9 mouse cellular contexts compared by ENCODE assay signal in the genomic region with DNA sequence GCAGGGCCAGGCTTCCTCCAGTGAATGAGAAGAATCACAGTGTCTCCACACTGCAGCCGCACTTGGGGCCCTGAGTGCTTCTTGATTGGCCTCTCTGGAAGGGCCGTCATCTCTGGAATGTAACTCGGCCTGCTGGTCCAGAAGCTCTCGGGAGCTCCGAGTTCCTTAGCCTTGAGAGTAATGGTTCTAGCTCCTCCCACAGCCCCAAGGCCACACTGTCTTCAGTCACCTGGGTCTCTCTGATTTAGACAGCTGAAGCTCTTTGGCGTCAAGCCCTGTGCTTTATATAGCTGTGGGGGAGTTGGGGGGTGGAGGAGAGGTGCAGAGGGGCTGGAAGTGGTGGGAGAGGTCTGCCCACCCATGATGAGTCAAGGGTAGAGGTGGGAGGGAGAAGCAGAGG. TPM values are rescaled to one million over a fixed set of nuclear protein-coding genes. Genes with fewer than 3 reads are reported as not detected.
DNase-seq lines count a peak whose midpoint lies in the region; ATAC-seq and TF ChIP-seq lines count a peak whose summit lies in the region.
"Had no signal": no experiment of that assay in that cellular context is flagged by ENCODE, and none has a peak within 500 bp of the region (broad histone marks: within the 10 kb centered on the region; RNA-seq: fewer than 3 reads in every experiment).

No protein-coding gene starts in this region.

- no peaks in the 10 kb centered on the region for H3K27me3 ChIP-seq in Patski

- TF ChIP-seq CTCF in Patski (IDR thresholded peaks at IDR 0.05) = no peak

- peak; percentile 62 for DNase-seq in 3T3-L1 (ENCODE audit: low read depth, low spot score)
- DNase-seq in Patski (ENCODE audit: low read depth, low spot score) = no peak
- DNase-seq in kidney, adult 8-10 months = peak; percentile 51 to 60
- peak; percentile 91 to 93 for DNase-seq in lung, adult 18-20 months
- no peak for DNase-seq in Muller cell, postnatal 12 days (ENCODE audit: inconsistent ontology term)
- no peak for DNase-seq in gastrocnemius, postnatal 25 days
- DNase-seq: thymus, postnatal 25 days had no signal

- POLR2A ChIA-PET in Patski (lab: Charles Lee) = interaction anchor here (0.6 to 1.9 kb wide), 2 partner anchors 10 to 11 kb away, joined by 3 to 6 read pairs; no protein-coding TSS in a partner anchor

- CTCF ChIA-PET in Patski (lab: Charles Lee) = interaction anchor here (1.0 to 2.3 kb wide), 4 partner anchors 10 to 15 kb away, joined by 3 to 7 read pairs (median 3); no protein-coding TSS in a partner anchor

- in situ Hi-C loops in Patski (cut with MboI; ENCODE audit: low pct_unique_long_range_greater_than_20kb) = no loop called here

- peak; percentile 42 for ATAC-seq in Patski
- no peak for ATAC-seq in activated CD4-positive, CD25-positive, alpha-beta regulatory T cell, adult 4 months
- ATAC-seq in monocyte, adult 5-6 weeks (replicated peaks; ENCODE audit: insufficient number of reproducible peaks, low FRiP score, low TSS enrichment, poor library complexity, severe bottlenecking) = no peak

RNA-seq across cellular contexts. Expression of a gene that starts 14.1 kb away (rescaled TPM):
- polyA plus RNA-seq in Patski (2021) = 253 TPM
- 10 to 100 TPM; 11.8 to 22.2 TPM for polyA plus RNA-seq in activated CD4-positive, CD25-positive, alpha-beta regulatory T cell, adult 4 months (2017; shearing (Covaris generic))
- 31.7 to 76.2 TPM (median 45.9 TPM) in 3 replicates for total RNA-seq in monocyte, adult 5-6 weeks (2017)
- total RNA-seq in gastrocnemius, postnatal 25 days (2021) = 10 to 100 TPM; 12.3 to 14.0 TPM

RNA-seq across cellular contexts. Expression of a gene that starts 30.8 kb away (rescaled TPM):
- 24.2 TPM for polyA plus RNA-seq in Patski (2021)
- 10 to 100 TPM; 10.4 to 13.0 TPM for polyA plus RNA-seq in activated CD4-positive, CD25-positive, alpha-beta regulatory T cell, adult 4 months (2017; shearing (Covaris generic))
- total RNA-seq in monocyte, adult 5-6 weeks (2017) = 11.1 to 24.4 TPM (median 12.4 TPM) in 3 replicates
- 1 to 10 TPM in 1 of 2 experiments, under 1 TPM in 1; 0.82 to 1.1 TPM for total RNA-seq in gastrocnemius, postnatal 25 days (2021)

RNA-seq across cellular contexts. Expression of a gene that starts 39.7 kb away (rescaled TPM):
- polyA plus RNA-seq in Patski (2021) = 224 TPM
- 100 to 1,000 TPM; 168 to 203 TPM for polyA plus RNA-seq in activated CD4-positive, CD25-positive, alpha-beta regulatory T cell, adult 4 months (2017; shearing (Covaris generic))
- total RNA-seq in monocyte, adult 5-6 weeks (2017) = 30.5 to 53.3 TPM (median 49.7 TPM) in 3 replicates
- total RNA-seq in gastrocnemius, postnatal 25 days (2021) = 10 to 100 TPM; 35.7 to 36.9 TPM

Comparison
In these comparisons a context has a peak if more than half of its experiments do, and no peak if none do; other contexts are left out.
1. DNase-seq: peak in 3T3-L1 (single experiment), kidney, adult 8-10 months (2 of 2) and lung, adult 18-20 months (2 of 2); none in Patski (single experiment), Muller cell, postnatal 12 days (single experiment) and gastrocnemius, postnatal 25 days (single experiment).